Mouse (Mus musculus) heart, postnatal 36 days (tissue): Measurements from ENCODE around the gene Tm6sf1. TPM values are rescaled to one million over a fixed set of nuclear protein-coding genes. Genes with fewer than 3 reads are reported as not detected.
"Not testable (repeated sequence)": the region's sequence is repeated elsewhere in the genome, so short reads cannot be mapped to it uniquely, and the experiment has no call there.

Experiments
- DNase-seq, 2 experiments: peaks; one replicate each; pipeline ENCODE4 v3.0.0; 2021 to 2022
- intact Hi-C: fragments of 180-260 bp; cut with DNase I; formaldehyde crosslinking; loops from one replicate; pipeline ENCODE4 v1.15.1; 2025
- total RNA-seq, 2 experiments: library from RNA; stranded (reverse); gene quantifications; 2 replicates each; pipeline ENCODE4 v1.2.3; 2021

Gene Tm6sf1
- 10 to 100 TPM in 1 of 2 experiments, 1 to 10 TPM in 1; 9.1 to 14.4 TPM for total RNA-seq

DNA sequence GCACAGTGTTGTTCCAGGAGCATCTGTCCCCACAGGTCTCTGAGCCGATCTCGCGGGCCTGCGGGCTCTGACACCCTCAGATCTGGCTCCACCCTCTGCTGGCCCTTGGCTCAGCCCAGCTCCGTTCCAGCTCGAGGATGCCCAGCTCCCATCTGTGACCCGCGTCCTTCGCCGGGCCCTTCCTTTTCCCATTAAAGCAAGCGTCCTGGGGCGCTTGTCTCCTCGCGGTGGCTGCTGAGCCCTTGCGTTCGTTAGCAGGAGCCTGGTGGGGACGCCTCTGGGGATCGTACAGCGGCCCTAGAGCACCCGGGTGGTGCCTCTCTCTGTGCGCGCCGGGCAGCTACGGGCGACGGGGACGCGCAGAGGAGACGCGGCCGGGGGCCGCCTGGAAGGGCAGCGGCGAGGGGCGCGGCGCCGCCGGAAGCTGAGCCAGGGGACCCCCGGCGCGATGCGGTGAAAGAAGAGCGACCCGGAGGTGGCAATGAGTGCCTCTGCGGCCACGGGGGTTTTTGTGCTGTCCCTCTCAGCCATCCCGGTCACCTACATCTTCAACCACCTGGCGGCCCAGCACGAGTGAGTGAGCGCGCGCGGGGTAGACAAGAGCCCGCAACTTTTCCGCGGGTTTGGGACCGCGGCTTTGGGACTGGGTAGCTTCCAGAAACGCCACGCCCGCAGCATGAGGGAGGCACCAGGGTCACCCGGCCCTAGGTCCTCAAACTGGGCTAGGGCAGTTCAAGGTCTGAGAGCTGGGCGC lies at the start of gene Tm6sf1:
Tm6sf1 (plus strand) TSS at position 34 of the 754 bp plus-strand sequence.
- peak; percentile 61 to 63 for DNase-seq
- intact Hi-C loops, result no loop called here

- intact Hi-C loops, result no loop called here
These were observed 33.9 kb upstream of the Tm6sf1 start for GRCm38 (mm10) chr7:81824906-81825305.

DNA sequence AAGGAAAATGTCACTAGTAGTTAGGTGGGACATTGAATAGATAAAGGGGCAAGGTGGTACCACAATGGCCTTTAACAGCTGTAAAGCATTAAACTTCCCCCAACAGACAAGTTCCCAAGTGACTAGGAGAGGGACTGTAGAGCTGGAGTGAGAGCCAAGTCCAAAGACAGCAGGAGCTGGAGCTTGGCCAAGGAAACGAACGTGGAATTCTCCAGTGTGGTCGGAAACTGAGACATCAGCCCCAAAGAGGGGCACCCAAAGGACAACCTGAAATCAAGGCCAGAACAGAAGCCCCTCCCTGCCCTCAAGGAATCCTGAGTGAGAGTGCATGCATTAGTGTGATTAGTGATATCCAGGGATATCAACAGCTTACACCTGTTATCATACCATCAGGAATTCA lies 33.4 kb upstream of the Tm6sf1 start:
- peak; percentile 22 to 33 for DNase-seq
- intact Hi-C loops, result no loop called here

More at GRCm38 (mm10) chr7:81824906-81825305, 33.9 kb upstream of the Tm6sf1 start:
- no peak for DNase-seq

DNA sequence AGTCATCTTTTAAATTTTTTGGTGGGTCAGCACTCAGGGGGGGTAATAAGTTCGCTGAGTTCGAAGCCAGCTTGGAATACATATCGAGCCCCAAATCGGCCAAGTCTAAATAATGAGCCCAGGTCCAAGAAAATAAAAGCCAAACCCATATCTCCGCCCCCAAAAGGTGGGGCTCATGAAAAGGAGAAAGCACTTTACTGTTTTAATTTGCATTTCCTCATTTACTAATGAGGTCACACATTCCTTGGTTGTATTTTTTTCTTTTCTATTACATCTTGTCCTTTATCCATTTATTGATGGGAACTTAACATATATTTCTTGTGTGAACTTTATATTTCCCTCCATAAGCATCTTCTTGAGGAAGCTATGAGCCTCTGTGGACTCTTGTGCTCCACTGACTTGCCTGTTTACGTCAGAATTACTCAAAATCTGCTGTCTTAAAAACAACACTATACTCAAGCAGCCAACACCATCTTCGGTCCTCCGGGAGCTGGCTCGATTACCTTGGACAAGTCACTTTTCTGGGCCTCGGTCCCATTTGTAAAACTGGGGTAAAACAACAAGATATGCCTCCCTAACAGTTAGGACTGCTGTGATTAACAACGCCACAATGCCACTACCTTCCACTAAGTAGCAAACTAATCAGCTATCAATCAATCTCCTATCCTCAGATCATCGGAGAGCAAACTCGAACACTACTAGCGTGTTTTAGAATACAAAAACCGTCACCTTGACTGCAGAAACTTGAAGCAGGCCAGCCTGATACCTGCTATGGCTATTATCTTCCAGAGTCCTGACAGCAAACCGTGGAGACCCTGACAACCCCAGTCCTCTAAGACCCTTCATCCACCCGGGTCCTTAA lies 30.8 kb upstream of the Tm6sf1 start:
- DNase-seq, result peak; percentile 13 to 14
- intact Hi-C loops, result loop anchor here (2.0 kb wide), 2 partner anchors 33 to 39 kb away; partner anchors contain the start of gene 3110040N11Rik

DNA sequence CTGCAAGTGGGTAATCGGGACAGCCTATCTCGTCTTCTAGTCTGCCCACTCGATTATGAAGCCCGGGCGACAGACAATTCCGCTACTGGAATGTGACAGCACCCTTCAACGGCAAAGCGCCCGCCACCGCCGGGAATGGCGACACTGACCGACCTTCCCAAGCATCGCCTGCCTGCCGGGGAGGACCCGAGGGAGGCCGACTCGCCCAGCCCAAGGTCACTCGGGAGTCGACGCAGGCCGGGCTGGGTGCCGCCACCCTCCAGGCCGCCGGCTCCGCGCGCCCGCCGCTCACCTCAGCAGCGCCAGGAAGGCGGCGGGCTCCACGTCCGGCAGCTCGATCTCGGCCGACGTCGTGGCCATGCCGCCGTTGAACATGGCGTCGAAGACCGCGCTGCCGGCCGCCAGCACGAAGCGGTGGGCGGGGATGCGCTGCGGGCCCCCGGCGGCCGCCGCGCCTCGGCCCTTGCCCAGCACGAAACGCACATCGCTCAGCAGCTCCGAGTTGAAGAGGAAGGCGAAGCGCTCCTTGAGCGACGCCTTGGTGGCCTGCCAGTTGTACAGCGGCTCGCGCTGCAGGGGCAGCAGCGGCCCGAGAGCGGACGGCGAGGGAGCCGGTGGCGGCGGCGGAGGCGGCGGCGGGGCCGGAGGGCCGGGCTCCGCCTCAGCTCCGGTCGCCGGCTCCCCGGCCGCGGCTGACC lies 30.0 kb upstream of the Tm6sf1 start:
- DNase-seq, result peak; percentile 61 to 82
- intact Hi-C loops, result loop anchor here (1.0 to 2.0 kb wide), 3 partner anchors 32 to 104 kb away; partner anchors contain the start of gene 3110040N11Rik

DNA sequence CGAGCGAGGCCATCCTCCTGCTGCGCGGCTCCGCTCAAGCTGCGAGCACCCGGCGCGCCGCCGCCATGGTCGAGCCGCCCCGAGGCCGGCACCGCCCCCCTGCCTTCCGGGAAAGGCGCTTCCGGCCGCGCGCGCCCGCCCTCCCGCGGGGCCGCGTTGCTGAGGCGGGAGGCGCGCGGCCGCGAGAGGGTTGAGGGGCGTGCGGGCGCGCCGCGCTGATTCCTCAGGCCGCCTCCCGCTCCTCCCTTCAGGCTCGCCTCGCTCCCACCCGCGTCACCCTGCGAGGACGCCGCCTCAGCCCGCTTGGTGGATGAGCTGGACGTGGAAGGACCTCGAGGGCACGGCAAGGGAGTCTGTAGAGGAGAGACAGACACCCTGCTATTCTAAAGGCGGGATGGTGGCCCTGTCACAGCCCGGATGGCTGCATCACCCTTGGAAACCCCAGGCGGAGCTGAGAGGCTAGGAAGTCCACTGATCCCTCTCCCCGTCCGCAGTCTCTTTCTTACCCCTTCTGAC lies 29.4 kb upstream of the Tm6sf1 start, which contains the start of gene Btbd1:
Btbd1 (minus strand) TSS at position 53 of the 516 bp plus-strand sequence.
- intact Hi-C loops, result loop anchor here (1.0 to 2.0 kb wide), 3 partner anchors 31 to 104 kb away; partner anchors contain the start of gene 3110040N11Rik
- DNase-seq, result peak; percentile 88 to 89

- intact Hi-C loops, result no loop called here
- DNase-seq, result no peak
These were observed 24.0 kb upstream of the Tm6sf1 start for GRCm38 (mm10) chr7:81834847-81835246.

- intact Hi-C loops, result no loop called here
- DNase-seq, result no peak
These were observed 23.4 kb upstream of the Tm6sf1 start for GRCm38 (mm10) chr7:81835430-81835829.

DNA sequence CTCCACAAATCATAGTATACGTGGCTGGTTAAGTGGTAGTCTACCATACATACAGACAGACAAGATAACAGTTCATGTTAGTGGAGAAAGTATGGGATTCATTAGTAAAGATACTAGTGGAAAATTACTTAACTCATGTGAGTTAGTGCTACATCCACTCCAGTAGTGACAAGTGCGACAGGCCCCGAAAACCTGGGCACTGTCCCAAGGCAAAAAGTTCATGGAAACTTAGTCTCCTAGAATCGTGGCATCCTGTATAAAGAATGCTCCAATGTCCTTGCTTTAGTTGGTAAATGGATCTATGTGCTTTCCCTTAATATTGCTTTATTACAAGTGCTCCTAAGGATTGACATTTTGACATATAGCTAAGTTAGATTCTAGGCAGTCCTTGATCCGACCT lies 21.0 kb upstream of the Tm6sf1 start:
- intact Hi-C loops, DNase-seq: not testable (repeated sequence)

DNA sequence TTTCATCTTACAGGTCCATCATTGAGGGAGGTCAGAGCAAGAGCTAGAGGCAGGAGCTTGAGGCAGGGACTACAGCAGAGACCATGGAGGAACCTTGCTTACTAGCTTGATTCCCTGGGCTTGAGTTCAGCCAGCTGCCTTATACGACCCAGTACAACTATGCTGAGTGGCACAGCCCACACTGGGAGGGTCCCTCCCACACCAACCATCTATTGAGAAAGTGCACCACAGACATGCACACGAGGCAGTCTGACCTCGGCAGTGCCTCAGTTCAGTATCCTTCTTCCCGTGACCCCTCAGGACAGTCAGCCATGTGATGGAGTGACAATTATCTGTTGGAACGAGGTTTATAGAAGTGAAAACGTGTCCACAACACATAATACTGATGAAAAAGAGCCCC lies 19.1 kb upstream of the Tm6sf1 start:
- DNase-seq, result no peak
- intact Hi-C loops, result no loop called here

DNA sequence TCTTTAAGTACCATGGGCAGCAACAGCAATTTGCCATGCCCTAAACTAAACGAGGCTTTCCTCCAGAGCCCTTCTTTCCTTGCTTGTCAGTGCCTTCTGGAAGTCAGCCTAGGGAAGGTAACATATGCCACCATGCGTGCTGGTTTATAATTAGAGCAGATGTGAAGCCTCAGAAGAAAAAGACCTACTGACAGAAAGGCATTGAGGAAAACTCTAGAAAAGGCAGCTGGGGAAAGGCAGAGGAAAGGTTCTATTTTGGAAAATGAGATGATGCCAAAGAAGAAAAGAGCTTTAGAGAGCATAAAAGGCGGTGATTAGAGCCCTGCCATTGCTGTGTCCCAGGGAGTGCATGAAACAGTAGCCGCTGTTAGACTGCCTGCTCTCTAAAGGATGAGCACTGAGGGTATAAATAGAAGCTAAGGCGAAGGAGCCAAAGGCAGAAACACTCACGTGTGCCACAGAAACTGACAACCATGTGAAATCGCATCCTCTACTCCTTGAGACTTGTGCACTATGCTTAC lies 18.1 kb upstream of the Tm6sf1 start:
- intact Hi-C loops, result no loop called here
- DNase-seq, result no peak

- peak; percentile 40 to 44 for DNase-seq
- intact Hi-C loops, result no loop called here
These were observed 17.4 kb upstream of the Tm6sf1 start for GRCm38 (mm10) chr7:81841439-81841838.

GRCm38 (mm10) chr7:81842141-81842540 lies 16.7 kb upstream of the Tm6sf1 start:
- DNase-seq, result no peak
- intact Hi-C loops, result no loop called here

DNA sequence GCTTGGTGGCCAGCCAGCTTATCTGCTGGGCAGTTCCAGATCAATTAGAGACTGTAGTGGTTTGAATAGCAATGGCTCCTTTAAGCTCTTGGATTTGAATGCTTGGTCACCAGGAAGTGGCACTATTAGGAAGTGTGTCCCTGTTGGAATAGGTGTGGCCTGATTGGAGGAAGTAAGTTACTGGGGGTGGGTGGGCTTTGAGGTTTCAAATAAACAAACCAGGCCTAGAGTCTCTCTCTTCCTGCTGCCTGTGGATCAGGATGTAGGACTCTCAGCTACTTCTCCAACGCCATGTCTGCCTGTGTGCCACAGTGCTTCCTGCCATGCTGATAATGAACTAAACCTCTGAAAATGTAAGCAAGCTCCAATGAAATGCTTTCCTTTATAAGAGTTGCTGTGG lies 15.8 kb upstream of the Tm6sf1 start:
- intact Hi-C loops, result no loop called here
- no peak for DNase-seq

- intact Hi-C loops, result no loop called here
- DNase-seq, result no peak
These were observed 14.9 kb upstream of the Tm6sf1 start for GRCm38 (mm10) chr7:81843903-81844302.

DNA sequence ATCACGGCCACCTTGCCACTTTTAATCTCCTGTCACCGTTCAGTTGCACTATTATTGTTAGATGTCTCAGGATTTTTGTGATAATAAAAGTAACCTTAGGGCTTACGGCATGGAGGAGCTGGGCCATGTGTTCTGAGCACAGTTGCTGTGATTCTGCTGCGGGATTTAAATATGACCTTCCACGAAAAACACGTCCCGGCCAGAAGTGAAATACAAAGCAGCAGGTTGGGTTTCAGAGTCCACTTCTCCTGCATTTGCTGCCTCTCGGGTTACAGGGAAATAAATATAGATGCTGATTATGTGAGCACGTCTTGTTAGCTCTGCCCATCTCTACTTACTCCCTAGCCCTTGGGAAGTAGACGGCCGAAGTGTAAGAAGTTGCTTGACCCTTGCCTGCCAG lies 14.0 kb upstream of the Tm6sf1 start:
- intact Hi-C loops, result no loop called here
- DNase-seq, result no peak

GRCm38 (mm10) chr7:81845313-81845712 lies 13.5 kb upstream of the Tm6sf1 start:
- intact Hi-C loops, result no loop called here
- no peak for DNase-seq

DNA sequence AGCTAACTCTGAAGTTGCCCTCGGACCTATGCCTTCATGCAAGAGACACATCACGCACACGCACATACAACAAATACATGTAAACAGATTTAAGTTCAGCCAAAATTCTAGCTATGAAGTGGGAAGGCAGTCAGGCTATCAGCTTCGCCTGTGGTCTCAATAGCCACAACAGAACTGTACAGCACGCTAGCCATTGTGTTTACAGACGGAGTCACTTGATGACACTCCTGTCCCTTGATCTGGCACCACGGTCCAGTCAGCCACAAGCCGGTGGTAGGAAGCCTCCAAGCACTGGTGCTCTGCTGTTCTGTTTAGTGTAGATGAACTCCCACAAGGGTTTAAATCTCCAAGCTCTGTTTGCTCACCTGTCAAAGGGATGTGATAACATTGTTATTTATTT lies 12.8 kb upstream of the Tm6sf1 start:
- intact Hi-C loops, result no loop called here
- no peak for DNase-seq

- DNase-seq, result no peak
- intact Hi-C loops, result no loop called here
These were observed 11.8 kb upstream of the Tm6sf1 start for GRCm38 (mm10) chr7:81847010-81847409.

GRCm38 (mm10) chr7:81847777-81848176 lies 11.0 kb upstream of the Tm6sf1 start:
- DNase-seq, result no peak
- intact Hi-C loops, result no loop called here
